Mouse (Mus musculus) limb, embryonic 12.5 days (tissue): ENCODE measurements at regions not wholly inside any gene's neighbourhood (a gene's known extent, or its start where the extent isn't known, plus 50 kb on each side); places are given as distances from the start of the nearest gene placed in this dataset.

Source experiments
- ATAC-seq: fragments of 200-750 bp; cut with Nextera tagmentation; 2 replicates; pipeline ENCODE4 v1.8.0; 2017; ENCODE audit warnings: low read depth, moderate TSS enrichment; ENCODE audit not compliant: insufficient number of reproducible peaks, insufficient read depth, low FRiP score, low TSS enrichment
- H3K27ac ChIP-seq: fragments of 300-500 bp; sonication (generic); 2 replicates; pipeline ENCODE4 v1.5.1; 2016; ENCODE audit warnings: mild to moderate bottlenecking, moderate library complexity
- H3K27me3 ChIP-seq: fragments of 300-500 bp; sonication (generic); 2 replicates; pipeline ENCODE4 v1.6.1; 2016; ENCODE audit warnings: mild to moderate bottlenecking, moderate library complexity
- H3K36me3 ChIP-seq: fragments of 300-500 bp; sonication (generic); 2 replicates; pipeline ENCODE4 v1.6.1; 2016; ENCODE audit warnings: mild to moderate bottlenecking, moderate library complexity
- H3K4me1 ChIP-seq: fragments of 300-500 bp; sonication (generic); replicated peaks from 2 replicates; pipeline ENCODE4 v1.6.1; 2016
- H3K4me2 ChIP-seq: fragments of 300-500 bp; sonication (generic); 2 replicates; pipeline ENCODE4 v1.6.1; 2016; ENCODE audit warnings: mild to moderate bottlenecking, moderate library complexity
- H3K4me3 ChIP-seq: fragments of 300-500 bp; sonication (generic); replicated peaks from 2 replicates; pipeline ENCODE4 v1.5.1; 2016; ENCODE audit warnings: mild to moderate bottlenecking
- H3K9ac ChIP-seq: fragments of 300-500 bp; sonication (generic); replicated peaks from 2 replicates; pipeline ENCODE4 v1.6.1; 2016; ENCODE audit warnings: mild to moderate bottlenecking, moderate library complexity
- H3K9me3 ChIP-seq: fragments of 300-500 bp; sonication (generic); 2 replicates; pipeline ENCODE4 v1.6.1; 2016; ENCODE audit warnings: mild to moderate bottlenecking, moderate library complexity
- WGBS: fragments of 180-500 bp; shearing (Covaris S2); methylation state at CpG from one replicate; pipeline ENCODE4 v1.1.7; 2016; 5-methylcytosine and 5-hydroxymethylcytosine counted together

DNA sequence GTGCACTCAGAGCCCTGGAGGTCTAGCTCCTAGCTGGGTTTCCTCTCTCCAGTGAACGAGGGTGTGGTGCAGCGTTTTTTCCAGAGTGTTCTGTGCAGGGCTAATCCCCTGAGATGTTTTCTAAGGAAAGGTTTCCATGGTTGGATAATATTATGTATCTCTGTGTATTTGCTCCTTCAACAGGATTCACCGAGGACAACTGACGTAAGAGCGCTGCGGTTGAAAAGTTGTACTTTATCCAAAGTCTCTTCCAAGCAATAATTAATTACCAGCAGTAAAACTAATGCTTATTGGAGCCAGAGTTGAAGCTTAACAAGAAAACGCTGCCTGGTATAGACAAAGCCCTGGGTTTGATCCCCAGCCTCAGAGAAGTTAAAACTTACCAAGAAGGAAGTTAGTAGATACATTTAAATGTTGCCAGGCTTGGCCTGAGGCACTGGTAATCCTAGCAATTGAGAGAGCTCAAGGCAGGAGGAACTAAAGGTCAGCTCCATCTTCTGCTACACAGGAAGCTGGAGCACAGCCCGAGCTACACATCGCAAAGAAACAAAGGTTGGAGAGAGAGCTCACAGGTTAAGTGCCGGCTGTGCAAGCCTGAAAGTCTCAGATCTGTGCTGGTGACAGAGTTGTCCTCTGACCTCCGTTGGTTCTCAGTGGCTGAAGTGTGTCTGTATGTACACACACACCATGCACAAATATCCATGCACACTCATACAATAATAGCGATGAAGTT is 51.2 kb upstream of the Rap1b start:
- Histone ChIP-seq H3K4me3 (no peak overlapping the region), H3K9ac (no peak overlapping the region), H3K27me3 (no peaks in the 10 kb centered on the region), H3K36me3 (no peaks in the 10 kb centered on the region), H3K4me2 (no peak overlapping the region), H3K4me1 (peaks cover 11% of the 10 kb centered on the region; the same call in 1 of the 2 replicates), H3K27ac (0 out of 2 replicates have a peak overlapping the region, but pooled peaks have one; percentile 4), H3K9me3 (no peaks in the 10 kb centered on the region)
- ATAC-seq = no peak
- 60% methylated on average over 12 of the region's 12 CpGs for WGBS

DNA sequence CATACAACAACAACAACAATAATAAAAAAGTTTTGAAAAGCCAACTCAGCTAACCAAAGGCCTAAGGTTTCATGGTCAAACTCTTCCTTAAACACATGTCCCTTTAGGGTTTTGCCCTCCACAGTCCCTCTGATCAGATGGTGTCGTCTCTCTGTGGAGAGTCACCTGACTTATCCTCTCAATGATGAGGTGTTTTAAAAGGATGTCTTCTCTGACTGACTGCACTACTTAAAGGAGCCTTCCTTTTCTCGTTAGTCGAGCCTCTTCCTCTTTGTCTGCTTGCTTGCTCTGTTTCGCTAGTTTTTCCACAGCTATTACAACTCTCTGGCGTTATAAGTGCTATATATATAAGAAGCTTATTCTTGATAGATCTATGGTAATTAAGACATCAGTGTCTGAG is 51.9 kb upstream of the Rap1b start:
- no peak overlapping the region for H3K27ac ChIP-seq
- H3K9ac ChIP-seq = no peak overlapping the region
- WGBS = 81% methylated on average over 5 of the region's 5 CpGs
- H3K4me1 ChIP-seq = peaks cover 11% of the 10 kb centered on the region; the same call in 1 of the 2 replicates
- no peaks in the 10 kb centered on the region for H3K36me3 ChIP-seq
- no peaks in the 10 kb centered on the region for H3K9me3 ChIP-seq
- no peak overlapping the region for H3K4me2 ChIP-seq
- no peaks in the 10 kb centered on the region for H3K27me3 ChIP-seq
- no peak for ATAC-seq
- H3K4me3 ChIP-seq = no peak overlapping the region

DNA sequence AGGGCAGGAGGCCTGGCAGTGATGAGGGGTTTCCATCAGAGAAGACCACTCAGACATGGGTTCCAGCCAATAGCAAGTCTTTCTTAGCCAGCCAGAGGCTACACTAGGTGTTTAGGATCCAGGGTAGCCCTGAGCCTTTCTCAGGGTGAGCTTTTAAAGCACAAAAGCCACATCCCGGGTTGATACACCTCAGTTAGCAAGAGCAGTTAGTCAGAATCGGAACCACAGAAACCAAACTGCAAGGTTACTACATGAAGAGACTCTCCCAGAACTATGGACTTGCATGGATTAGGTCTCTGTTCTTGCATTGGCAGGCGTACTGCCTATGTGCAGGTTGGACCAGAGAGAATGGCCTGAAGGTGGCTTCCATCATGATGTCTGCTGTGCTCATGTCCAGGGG is 52.6 kb upstream of the Rap1b start:
- Histone ChIP-seq H3K27me3 (no peaks in the 10 kb centered on the region; the same call in 1 of the 2 replicates), H3K36me3 (no peaks in the 10 kb centered on the region), H3K4me3 (no peak overlapping the region), H3K4me1 (peaks cover 11% of the 10 kb centered on the region; the same call in 1 of the 2 replicates), H3K27ac (no peak overlapping the region), H3K9ac (no peak overlapping the region), H3K9me3 (no peaks in the 10 kb centered on the region), H3K4me2 (no peak overlapping the region)
- ATAC-seq = no peak
- WGBS = 93% methylated on average over 3 of the region's 3 CpGs

DNA sequence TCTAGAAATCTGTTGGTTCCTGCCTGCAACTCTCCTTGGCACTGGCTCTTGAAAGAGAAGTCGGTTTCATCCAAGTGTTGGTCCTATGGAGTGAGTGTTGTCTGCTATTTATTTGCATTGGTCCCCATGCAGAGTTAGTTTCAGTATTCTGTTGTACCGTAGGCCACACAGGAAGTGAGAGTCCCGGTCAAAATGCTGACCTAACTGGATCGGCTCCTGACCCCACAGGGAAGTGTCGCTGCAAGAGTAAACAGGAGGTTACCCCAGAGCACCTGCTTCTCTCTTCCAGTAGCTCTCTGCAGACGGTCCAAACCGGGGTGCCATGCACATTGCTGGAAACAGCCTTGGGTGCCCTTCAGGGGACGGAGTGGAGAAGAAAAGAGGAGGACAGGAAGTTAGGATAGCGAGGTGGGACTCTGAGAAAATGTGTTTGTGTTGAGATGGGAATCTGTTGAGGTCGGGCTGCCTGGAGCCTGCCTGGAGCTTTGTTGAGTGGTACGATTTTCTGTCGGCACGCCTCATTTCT is 53.6 kb upstream of the Rap1b start:
- Histone ChIP-seq H3K27me3 (no peaks in the 10 kb centered on the region; the same call in 1 of the 2 replicates), H3K4me3 (no peak overlapping the region), H3K27ac (no peak overlapping the region), H3K4me1 (peaks cover 11% of the 10 kb centered on the region; the same call in 1 of the 2 replicates), H3K4me2 (no peak overlapping the region), H3K9me3 (no peaks in the 10 kb centered on the region), H3K9ac (no peak overlapping the region), H3K36me3 (no peaks in the 10 kb centered on the region)
- 70% methylated on average over 13 of the region's 13 CpGs for WGBS
- no peak for ATAC-seq

GRCm38 (mm10) chr10:117905666-117906266 is 59.9 kb upstream of the Rap1b start:
- peak overlapping the region; percentile 58 for H3K9ac ChIP-seq
- H3K4me2 ChIP-seq = peak overlapping the region; percentile 71
- no peaks in the 10 kb centered on the region for H3K9me3 ChIP-seq
- 17% methylated on average over 27 of the region's 27 CpGs for WGBS
- no peaks in the 10 kb centered on the region for H3K36me3 ChIP-seq
- no peaks in the 10 kb centered on the region; the same call in 1 of the 2 replicates for H3K27me3 ChIP-seq
- no peak for ATAC-seq
- H3K27ac ChIP-seq = peak overlapping the region; percentile 73
- H3K4me3 ChIP-seq = peak overlapping the region; percentile 35
- H3K4me1 ChIP-seq = peaks cover 14% of the 10 kb centered on the region

- peak; percentile 58; the same call in 1 of the 2 replicates for ATAC-seq
- H3K27ac ChIP-seq = peak overlapping the region; percentile 73
- 26% methylated on average over 11 of the region's 11 CpGs for WGBS
- H3K4me1 ChIP-seq = peaks cover 14% of the 10 kb centered on the region
- peak overlapping the region; percentile 71 for H3K4me2 ChIP-seq
- H3K27me3 ChIP-seq = no peaks in the 10 kb centered on the region; the same call in 1 of the 2 replicates
- H3K9ac ChIP-seq = peak overlapping the region; percentile 58
- no peaks in the 10 kb centered on the region for H3K9me3 ChIP-seq
- peak overlapping the region; percentile 35 for H3K4me3 ChIP-seq
- H3K36me3 ChIP-seq = no peaks in the 10 kb centered on the region
Observed at GRCm38 (mm10) chr10:117906267-117906811, 60.5 kb upstream of the Rap1b start.

GRCm38 (mm10) chr10:117908079-117908675 is 62.3 kb upstream of the Rap1b start:
- Histone ChIP-seq H3K4me1 (peaks cover 14% of the 10 kb centered on the region), H3K36me3 (no peaks in the 10 kb centered on the region), H3K4me2 (no peak overlapping the region), H3K27ac (no peak overlapping the region), H3K27me3 (no peaks in the 10 kb centered on the region; the same call in 1 of the 2 replicates), H3K9ac (no peak overlapping the region), H3K4me3 (no peak overlapping the region), H3K9me3 (no peaks in the 10 kb centered on the region)
- no peak for ATAC-seq
- WGBS = 81% methylated on average over 16 of the region's 16 CpGs

GRCm38 (mm10) chr10:117909155-117909554 is 63.3 kb upstream of the Rap1b start:
- Histone ChIP-seq H3K27me3 (no peaks in the 10 kb centered on the region), H3K36me3 (no peaks in the 10 kb centered on the region), H3K9ac (no peak overlapping the region), H3K9me3 (no peaks in the 10 kb centered on the region), H3K4me3 (no peak overlapping the region), H3K27ac (no peak overlapping the region), H3K4me1 (peaks cover 14% of the 10 kb centered on the region), H3K4me2 (no peak overlapping the region)
- ATAC-seq = no peak
- WGBS = 78% methylated on average over 4 of the region's 4 CpGs

DNA sequence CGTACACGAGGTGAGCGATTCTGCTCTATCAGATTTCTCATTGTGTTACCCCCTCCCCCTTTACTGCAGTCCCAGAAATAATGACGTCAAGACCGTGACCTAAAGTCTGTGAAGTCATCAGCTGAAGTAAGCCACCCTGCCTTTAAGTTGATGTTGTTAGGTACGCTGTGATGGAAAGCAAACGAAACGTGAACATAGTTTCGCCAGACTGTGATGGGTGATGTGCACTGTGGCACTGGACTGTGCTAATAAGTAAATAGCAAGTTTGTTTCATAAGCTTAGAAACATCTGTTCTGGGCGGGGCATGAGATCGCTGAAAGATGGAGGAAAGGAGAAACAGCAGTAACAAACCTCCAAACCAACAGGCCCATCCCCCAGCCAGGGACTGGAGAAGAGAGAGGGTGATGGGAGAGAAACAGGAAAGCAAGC is 64.0 kb upstream of the Rap1b start:
- Histone ChIP-seq H3K4me2 (no peak overlapping the region), H3K4me3 (no peak overlapping the region), H3K9ac (no peak overlapping the region), H3K4me1 (peaks cover 14% of the 10 kb centered on the region), H3K27ac (no peak overlapping the region), H3K9me3 (no peaks in the 10 kb centered on the region), H3K36me3 (no peaks in the 10 kb centered on the region), H3K27me3 (no peaks in the 10 kb centered on the region)
- ATAC-seq = 0 out of 2 replicates have a peak, but pooled peaks have one; percentile 29
- WGBS = 52% methylated on average over 11 of the region's 11 CpGs

GRCm38 (mm10) chr10:117910426-117910825 is 64.6 kb upstream of the Rap1b start:
- H3K4me1 ChIP-seq = peaks cover 14% of the 10 kb centered on the region
- no peak overlapping the region for H3K4me2 ChIP-seq
- H3K27me3 ChIP-seq = no peaks in the 10 kb centered on the region
- no peak overlapping the region for H3K9ac ChIP-seq
- no peak overlapping the region for H3K27ac ChIP-seq
- no peak for ATAC-seq
- WGBS = 87% methylated on average over 7 of the region's 7 CpGs
- no peak overlapping the region for H3K4me3 ChIP-seq
- H3K36me3 ChIP-seq = no peaks in the 10 kb centered on the region
- H3K9me3 ChIP-seq = no peaks in the 10 kb centered on the region
